Mouse (Mus musculus) thymus, postnatal 10 days (tissue): ENCODE measurements around the gene Tmem129.

Experiments
- DNase-seq, 2 experiments: peaks; one replicate each; pipeline ENCODE4 v3.0.0; 2021; ENCODE audit warnings: low spot score in 2 of 2

Gene Tmem129

DNA sequence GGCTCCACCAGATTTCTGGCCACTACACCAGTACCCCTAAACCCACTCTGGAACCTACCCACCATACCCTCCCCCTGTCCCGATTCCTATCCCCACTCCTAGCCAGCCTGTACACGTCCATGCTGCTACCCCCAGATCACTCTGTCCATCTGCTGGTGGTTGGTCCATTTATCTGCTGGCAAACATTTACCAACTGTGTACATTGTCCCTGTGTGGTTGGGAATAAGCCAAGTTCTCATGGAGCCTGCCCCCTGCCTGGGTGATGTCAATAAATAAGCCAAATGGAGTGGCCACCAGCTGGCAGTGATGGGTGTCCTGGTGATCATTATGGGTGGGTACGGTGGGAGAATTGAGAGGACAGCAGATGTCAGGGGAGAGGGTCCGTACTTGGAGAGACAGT, 28.9 kb upstream of the Tmem129 start:
- no peak for DNase-seq

DNA sequence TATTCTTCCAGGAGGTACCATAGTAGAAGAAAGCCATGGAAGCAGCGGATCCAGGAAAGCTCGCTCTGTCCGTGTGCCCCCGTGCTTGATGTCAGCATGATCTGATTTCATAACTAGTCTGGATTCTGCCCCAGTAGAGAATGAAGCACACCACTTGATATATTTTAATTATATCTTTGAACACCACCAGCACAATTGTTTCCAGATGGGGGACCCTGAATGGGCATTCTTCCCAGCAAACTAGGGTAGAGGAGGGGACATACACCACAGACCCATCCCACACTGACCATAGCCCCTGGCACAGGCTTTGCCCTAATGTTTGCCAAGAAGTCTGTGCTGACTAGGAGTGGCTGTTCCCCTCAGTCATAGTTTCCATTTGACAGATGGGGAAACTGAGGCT, 26.7 kb upstream of the Tmem129 start:
- DNase-seq: no peak

GRCm38 (mm10) chr5:33683897-33684652, 25.9 kb upstream of the Tmem129 start:
- peak in 1 of 2 experiments; percentile 25 for DNase-seq

DNA sequence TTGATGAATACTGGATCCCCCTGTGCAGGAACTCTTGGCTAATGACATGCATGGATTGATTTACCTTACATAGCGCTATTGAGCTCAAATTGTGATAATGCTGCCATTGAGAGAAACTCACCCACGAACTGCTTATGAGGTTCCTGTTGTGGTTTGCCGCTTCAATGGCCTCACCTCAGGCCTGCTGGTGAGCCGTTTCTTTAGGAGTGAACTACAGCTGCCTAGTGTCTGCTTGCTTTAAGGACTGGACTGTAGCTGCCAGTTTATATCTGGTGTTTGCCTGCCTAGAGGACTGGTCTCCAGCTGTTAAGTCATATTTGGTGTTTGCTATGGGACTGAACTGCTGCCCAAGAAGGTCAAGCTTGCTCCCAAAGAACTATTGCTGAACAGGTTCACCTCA, 24.7 kb upstream of the Tmem129 start:
- DNase-seq: no peak

DNA sequence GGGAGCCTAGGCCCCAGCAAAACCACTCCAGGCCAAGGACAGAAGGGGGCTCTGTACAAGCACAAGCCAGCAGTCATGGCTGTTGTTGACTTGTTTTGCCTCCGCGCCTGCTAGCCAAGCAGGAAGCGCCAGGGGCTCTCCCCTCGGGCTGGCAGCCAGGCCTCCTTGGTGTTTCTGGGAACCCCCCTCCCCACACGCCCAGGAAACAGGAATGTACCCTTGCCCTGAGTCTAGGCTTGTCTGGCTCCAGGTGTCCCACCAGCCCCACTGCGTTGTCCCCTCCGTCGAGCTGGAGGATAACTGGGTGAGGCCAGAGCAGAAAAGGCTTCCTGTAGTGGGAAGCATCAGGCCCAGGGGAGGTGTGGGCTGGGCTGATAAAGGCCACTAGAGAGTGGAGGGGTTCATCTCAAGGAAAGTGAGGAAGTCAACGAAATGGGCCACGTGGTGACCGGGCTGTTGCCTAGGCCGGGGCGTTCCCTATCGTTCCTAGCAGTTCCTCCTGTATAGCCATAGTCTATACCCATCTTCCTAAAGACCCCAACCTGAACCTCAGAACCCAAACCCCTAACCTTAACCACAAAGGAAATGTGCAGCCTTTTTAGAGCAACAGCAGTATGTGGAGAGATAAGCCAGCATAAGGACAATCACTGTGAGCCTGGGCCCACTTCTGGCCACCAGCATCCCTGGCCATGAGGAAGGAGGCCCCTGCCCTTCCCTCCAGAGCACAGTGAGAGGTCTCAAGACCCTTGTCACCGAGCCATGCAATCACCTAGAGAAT, 23.6 kb upstream of the Tmem129 start:
- DNase-seq: no peak

GRCm38 (mm10) chr5:33681044-33681443, 22.8 kb upstream of the Tmem129 start:
- DNase-seq: no peak

DNA sequence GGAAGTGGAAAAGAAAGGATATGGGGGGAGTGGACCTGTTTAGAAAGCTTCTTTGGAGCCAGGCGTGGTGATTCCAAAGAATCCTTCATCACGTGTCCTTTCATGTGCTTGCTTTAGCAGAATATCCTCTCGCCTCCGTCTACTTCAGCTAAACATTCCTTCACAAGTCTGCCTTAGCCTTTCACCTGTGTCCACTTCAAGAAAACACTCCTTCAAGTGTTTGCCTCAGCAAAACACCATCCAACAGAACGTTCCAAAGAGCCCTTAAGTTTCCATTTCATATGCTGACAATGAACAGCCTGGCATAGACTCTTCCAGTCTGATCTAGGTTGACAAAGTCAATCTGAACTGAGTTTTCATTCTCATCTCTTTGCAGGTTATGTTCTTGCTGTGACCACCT, 20.0 kb upstream of the Tmem129 start:
- no peak for DNase-seq

GRCm38 (mm10) chr5:33675964-33676363, 17.7 kb upstream of the Tmem129 start:
- DNase-seq: peak in 1 of 2 experiments; percentile 40

- no peak for DNase-seq
These were observed 16.2 kb upstream of the Tmem129 start for GRCm38 (mm10) chr5:33674439-33674838.

- no peak for DNase-seq
These were observed 13.4 kb upstream of the Tmem129 start for GRCm38 (mm10) chr5:33671659-33672058.

DNA sequence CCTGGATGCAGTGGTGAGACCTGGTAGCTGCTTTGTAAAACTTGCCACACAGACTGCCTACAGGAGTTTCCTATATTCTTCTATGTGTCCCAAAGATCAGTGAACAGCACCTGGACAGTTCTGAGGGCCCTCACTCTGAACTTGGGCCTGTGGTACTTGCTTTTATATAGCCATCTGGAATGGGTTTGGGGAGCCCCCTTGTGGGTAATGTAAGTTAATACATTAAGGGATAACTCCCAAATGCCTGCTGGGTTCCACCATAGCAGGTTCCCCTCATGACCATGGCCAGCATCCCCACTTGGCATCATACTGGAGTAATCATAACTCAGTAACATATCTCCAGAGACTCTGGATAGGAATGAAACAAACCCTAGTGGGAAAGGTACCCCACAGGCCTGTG, 10.0 kb upstream of the Tmem129 start:
- peak in 1 of 2 experiments; percentile 57 for DNase-seq

- no peak for DNase-seq
These were observed 441 bp upstream of the Tmem129 start for GRCm38 (mm10) chr5:33658664-33659050.

DNA sequence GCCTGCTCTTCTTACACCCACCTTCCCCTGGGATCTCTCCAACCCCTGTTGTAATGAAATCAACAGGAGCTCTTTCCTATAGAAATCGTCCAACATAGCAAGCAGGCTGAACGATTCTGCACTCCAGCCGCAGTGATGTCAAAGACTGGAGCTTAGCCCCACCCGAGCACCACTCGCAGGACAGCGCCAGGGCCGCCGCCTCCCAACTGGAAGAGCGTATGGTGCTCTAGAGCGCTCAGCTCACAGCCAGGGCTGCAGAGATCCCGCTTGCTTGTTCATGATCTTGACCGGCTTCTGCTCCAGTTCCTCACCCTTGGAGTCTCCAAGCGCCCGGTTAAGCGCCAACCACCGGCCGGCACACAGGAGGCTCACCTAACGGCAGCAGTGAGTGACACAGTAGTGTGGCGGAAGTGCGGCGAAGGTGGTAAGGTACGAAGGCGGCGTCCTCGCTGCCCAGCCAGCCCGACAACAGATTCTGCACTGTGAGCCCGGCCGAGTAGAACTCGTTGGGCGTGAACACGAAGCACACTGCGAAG, 897 bp downstream of the Tmem129 start:
- DNase-seq: peak in 1 of 2 experiments; percentile 64

GRCm38 (mm10) chr5:33656739-33657138, 1.5 kb downstream of the Tmem129 start:
- DNase-seq: no peak

- DNase-seq: no peak
These were observed 2.9 kb downstream of the Tmem129 start for GRCm38 (mm10) chr5:33655251-33655840.

DNA sequence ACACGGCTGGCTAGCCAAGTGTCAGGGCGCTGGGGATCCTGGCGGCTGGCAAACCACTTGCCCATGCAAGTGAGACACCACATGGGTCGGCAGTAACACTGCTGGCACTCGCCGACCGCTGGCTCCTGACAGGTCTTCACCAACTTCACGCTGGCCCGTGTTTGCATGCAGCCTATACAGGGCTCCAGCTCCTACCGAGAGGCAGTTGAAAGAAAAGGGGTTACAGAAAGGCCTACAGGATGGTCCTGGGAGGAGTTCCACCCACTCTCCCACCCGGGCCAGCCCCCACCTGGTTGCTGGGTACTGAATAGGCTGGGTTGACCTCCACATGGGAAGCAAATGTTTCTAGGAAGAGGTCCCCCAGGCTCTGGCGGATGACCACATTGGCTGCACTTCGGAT, 3.8 kb downstream of the Tmem129 start:
- DNase-seq: no peak

GRCm38 (mm10) chr5:33652783-33653173, 5.4 kb downstream of the Tmem129 start:
- no peak for DNase-seq

GRCm38 (mm10) chr5:33651921-33652782, 6.1 kb downstream of the Tmem129 start, which contains the start of gene Slbp:
Slbp (minus strand) TSS chr5:33652574.
- DNase-seq: peak; percentile 87 to 90

DNA sequence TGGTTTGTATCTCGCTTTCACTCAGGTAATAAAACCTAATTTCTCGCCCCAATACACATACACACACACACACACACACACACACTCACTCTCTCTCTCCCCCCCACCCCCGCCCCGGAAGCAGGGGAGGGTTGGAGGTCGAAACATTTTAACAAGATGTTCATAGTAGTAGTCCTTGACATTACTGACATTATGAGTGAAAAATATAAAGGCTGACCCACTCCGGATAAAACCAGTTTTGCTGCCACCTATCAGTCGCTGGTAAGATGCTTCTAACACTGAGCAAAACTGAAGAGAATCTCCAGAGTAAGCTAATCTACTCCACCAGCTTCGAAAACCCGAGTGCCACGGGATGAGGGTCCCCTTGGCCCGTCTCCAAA, 6.7 kb downstream of the Tmem129 start:
- DNase-seq: no peak

DNA sequence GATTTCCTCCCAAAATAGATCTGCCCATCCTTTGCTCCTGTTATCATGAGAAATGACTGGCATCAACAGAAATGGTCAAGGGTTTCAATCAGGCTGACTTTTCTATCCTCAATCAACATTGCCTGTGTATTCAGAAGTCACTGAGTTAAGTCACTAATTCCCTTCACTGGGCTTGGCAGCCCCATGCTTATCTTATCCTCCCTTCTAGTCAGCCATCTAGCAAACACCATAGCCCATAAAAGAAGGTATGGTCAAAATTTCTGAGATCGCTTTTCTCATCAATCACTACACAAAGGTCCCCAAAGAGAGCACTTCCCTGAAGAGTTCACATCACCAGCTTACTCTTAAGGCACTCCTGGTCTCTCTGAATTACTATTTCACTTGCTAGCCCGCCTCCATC, 7.2 kb downstream of the Tmem129 start:
- DNase-seq: no peak

DNA sequence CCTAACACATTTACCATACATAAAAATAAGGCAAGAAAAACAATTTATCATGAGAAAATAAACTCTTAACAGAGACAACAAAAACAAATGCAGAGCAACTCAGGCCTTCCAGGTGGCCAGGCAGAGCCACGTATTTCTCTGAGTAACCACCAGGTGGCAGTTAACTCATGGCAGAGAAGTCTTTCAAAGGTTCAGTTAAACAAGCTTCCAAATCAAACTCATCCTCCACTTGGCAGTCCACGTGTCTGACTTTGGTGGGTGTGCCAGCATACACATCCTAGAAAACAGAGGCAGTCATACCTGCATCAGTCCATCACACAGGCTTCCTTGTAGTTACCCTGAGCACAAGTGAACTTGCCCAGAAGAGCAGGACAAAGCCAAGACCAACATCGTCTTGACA, 17.6 kb downstream of the Tmem129 start:
- DNase-seq: peak in 1 of 2 experiments; percentile 63

DNA sequence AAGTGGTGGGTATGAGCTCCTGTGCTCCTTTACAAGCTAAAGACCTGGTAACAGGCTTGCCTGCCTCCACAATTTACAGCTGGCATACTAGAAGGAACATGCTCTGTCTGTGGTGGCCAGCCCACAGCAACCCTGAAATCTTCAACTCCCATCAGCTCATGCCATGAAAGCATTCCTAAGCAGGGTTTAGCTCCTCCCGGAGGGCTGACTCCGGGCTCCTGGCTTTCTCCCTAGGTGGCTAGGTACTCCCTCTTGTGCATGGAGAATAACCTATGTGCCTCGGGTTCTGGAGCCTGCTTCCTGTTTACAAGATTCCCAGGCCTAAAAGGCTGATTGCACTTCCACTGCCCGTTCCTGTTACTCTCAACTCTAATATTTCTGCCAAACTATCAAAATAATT, 19.4 kb downstream of the Tmem129 start:
- no peak for DNase-seq
